Mouse (Mus musculus) liver, embryonic 14.5 days (tissue): ENCODE results near the gene Zfp740. TPM values are rescaled to one million over a fixed set of nuclear protein-coding genes. Genes with fewer than 3 reads are reported as not detected.

Experiments used
- ATAC-seq: fragments of 200-750 bp; cut with Nextera tagmentation; 2 replicates; pipeline ENCODE4 v1.8.0; 2017; ENCODE audit warnings: moderate number of reproducible peaks, mild to moderate bottlenecking, moderate library complexity; ENCODE audit not compliant: insufficient read depth
- DNase-seq, 3 experiments: peaks; one replicate each; pipeline ENCODE4 v3.0.0-alpha.2; 2012 to 2013; ENCODE audit warnings: low read depth in 3 of 3, low spot score in 3 of 3
- H3K27ac ChIP-seq: fragments of 300-500 bp; sonication (generic); 2 replicates; pipeline ENCODE4 v1.5.1; 2014; ENCODE audit warnings: moderate library complexity, mild to moderate bottlenecking, control low read depth, inconsistent platforms
- H3K27me3 ChIP-seq: fragments of 300-500 bp; sonication (generic); 2 replicates; pipeline ENCODE4 v1.6.1; 2014; ENCODE audit warnings: mild to moderate bottlenecking, low read length, moderate library complexity; ENCODE audit not compliant: control insufficient read depth, insufficient read depth
- H3K36me3 ChIP-seq: fragments of 300-500 bp; sonication (generic); replicated peaks from 2 replicates; pipeline ENCODE4 v1.6.1; 2014; ENCODE audit warnings: low read depth; ENCODE audit not compliant: control insufficient read depth, insufficient read depth
- H3K4me1 ChIP-seq, 2 experiments: fragments of 200-500 bp in 1 of 2; fragments of 300-500 bp in 1 of 2; sonication (generic) in 1 of 2; replicated peaks; 2 replicates each; pipeline ENCODE4 v1.6.1; 2012 to 2014; ENCODE audit warnings: antibody characterized with exemption in 1 of 2, inconsistent platforms in 1 of 2, low read length in 1 of 2; ENCODE audit not compliant: control insufficient read depth in 2 of 2, insufficient read depth in 2 of 2
- H3K4me2 ChIP-seq: fragments of 300-500 bp; sonication (generic); 2 replicates; pipeline ENCODE4 v1.6.1; 2014; ENCODE audit warnings: low read depth, mild to moderate bottlenecking, control low read depth, moderate library complexity
- H3K4me3 ChIP-seq, 2 experiments: fragments of 200-500 bp in 1 of 2; fragments of 300-500 bp in 1 of 2; sonication (generic) in 1 of 2; 2 replicates each; pipeline ENCODE4 v1.5.1; 2012 to 2014; ENCODE audit warnings: low read depth in 2 of 2, low read length in 2 of 2, mild to moderate bottlenecking in 2 of 2, control low read depth in 1 of 2, inconsistent platforms in 1 of 2, moderate library complexity in 1 of 2; ENCODE audit not compliant: insufficient read depth in 1 of 2
- H3K9ac ChIP-seq: fragments of 300-500 bp; sonication (generic); replicated peaks from 2 replicates; pipeline ENCODE4 v1.6.1; 2014; ENCODE audit warnings: mild to moderate bottlenecking, control low read depth, moderate library complexity
- H3K9me3 ChIP-seq: fragments of 300-500 bp; sonication (generic); 2 replicates; pipeline ENCODE4 v1.6.1; 2016; ENCODE audit warnings: low read length, mixed read lengths; ENCODE audit not compliant: control insufficient read depth
- CTCF ChIP-seq: IDR thresholded peaks from 2 replicates; pipeline ENCODE4 v1.5.1; 2016; ENCODE audit warnings: antibody characterized with exemption, low read depth, control low read depth
- EP300 ChIP-seq: IDR thresholded peaks from 2 replicates; pipeline ENCODE4 v1.6.1; 2016; ENCODE audit warnings: antibody characterized with exemption, low read depth
- WGBS: fragments of 180-500 bp; shearing (Covaris S2); extraction: QIAGEN DNeasy Blood & Tissue Kit; methylation state at CpG from one replicate; pipeline ENCODE4 v1.1.7; 2014; ENCODE audit not compliant: insufficient replicate concordance; 5-methylcytosine and 5-hydroxymethylcytosine counted together
- polyA plus RNA-seq, 2 experiments: library from polyadenylated mRNA; depleted of rRNA in 1 of 2; stranded (reverse) in 1 of 2; unstranded in 1 of 2; fragments of >200 nt; fragmentation: Nextera tagmentation in 1 of 2; extraction: Ambion mirVana in 1 of 2; gene quantifications; 2 replicates each; pipeline versions ENCODE4 v1.2.1 to v1.2.3; 2012 to 2014

The Zfp740 gene
- polyA plus RNA-seq, 2 experiments = 12.0 to 14.9 TPM

DNA sequence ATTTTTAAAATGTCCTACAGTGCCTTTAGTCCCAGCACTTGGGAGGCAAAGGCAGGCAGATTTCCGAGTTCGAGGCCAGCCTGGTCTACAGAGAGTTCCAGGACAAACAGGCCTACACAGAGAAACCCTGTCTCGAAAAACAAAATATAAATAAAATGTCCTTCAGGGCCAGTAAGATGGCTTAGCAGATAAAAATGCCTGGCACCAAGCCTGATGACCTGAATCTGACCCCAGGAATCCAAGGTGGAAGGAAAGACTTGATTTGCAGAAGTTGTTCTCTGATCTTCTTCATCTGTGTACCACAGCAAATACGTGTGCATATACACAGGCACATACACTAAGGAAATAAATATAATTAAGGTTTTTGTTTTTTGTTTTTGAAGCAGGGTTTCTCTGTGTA lies 7.7 kb upstream of the Zfp740 start:
- DNase-seq (no peak), ATAC-seq (no peak)
- H3K9me3 ChIP-seq = no peaks in the 10 kb centered on the region
- H3K4me2 ChIP-seq = no peak overlapping the region
- no peaks in the 10 kb centered on the region for H3K36me3 ChIP-seq
- no peak overlapping the region for H3K9ac ChIP-seq
- TF ChIP-seq CTCF (no peak), EP300 (no peak)
- peaks cover 0 to 20% of the 10 kb centered on the region in 2 experiments; a peak in 2 of 4 replicates for H3K4me1 ChIP-seq
- WGBS = 60% methylated on average over 4 of the region's 4 CpGs
- no peak overlapping the region for H3K27ac ChIP-seq
- no peak overlapping the region for H3K4me3 ChIP-seq
- no peaks in the 10 kb centered on the region for H3K27me3 ChIP-seq

DNA sequence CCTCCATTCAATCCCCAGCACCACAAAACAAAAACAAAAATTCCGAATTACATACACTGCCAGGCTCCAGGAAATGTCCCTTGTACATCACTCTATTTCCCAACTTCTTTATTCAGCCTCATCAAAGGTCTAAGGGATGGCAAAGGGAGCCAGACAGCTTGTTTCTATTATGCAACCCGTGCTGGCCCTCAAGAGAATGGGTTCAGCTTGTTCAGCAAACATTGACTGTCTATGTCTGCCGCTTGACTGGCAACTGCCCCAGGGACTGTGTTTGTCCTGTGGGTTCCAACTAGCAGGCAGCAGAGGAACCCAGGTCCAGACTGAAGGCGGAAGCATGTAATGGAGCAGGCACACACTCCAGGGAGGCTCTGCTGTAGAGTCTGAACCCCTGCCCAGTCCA lies 4.2 kb upstream of the Zfp740 start:
- H3K4me2 ChIP-seq = no peak overlapping the region
- H3K9ac ChIP-seq = no peak overlapping the region
- 56% methylated on average over 4 of the region's 4 CpGs for WGBS
- no peaks in the 10 kb centered on the region for H3K9me3 ChIP-seq
- no peak for ATAC-seq
- no peaks in the 10 kb centered on the region for H3K36me3 ChIP-seq
- TF ChIP-seq CTCF (no peak), EP300 (no peak)
- peaks cover 3 to 15% of the 10 kb centered on the region in 2 experiments for H3K4me1 ChIP-seq
- H3K4me3 ChIP-seq = no peak overlapping the region
- no peak overlapping the region for H3K27ac ChIP-seq
- no peak for DNase-seq
- H3K27me3 ChIP-seq = no peaks in the 10 kb centered on the region

DNA sequence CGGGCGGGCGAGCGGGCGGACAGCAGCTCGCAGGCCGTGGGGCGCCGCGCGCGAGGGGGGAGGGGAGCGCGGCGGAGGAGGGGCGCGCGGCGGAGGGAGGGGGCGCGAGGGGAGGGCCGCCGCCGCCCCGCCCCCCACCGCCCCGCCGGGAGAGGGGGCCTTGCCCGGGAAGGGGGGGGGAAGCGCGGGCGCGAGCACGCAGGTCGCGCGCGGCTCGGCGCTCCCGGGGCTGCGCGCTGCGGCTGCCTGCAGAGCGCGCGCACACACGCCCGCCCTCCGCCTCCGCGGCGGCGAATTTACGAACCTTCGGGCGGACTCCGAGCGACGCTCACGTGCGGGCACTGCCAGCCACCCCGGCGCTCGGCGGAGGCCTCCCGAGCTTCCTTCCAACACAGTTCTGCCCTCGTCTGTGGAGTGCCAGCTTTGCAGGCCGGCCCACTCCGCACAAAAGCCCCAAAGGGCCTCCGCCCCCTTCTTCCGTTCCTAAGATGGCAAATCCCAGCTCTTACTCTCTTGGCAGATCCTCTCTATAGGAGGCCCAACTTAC lies 859 bp downstream of the Zfp740 start:
- H3K4me3 ChIP-seq = peak overlapping the region; percentile 90 to 97
- DNase-seq (peak; percentile 39 to 51 (median 47)), ATAC-seq (peak; percentile 63)
- no peaks in the 10 kb centered on the region for H3K9me3 ChIP-seq
- H3K36me3 ChIP-seq = peaks cover 20% of the 10 kb centered on the region
- H3K27me3 ChIP-seq = no peaks in the 10 kb centered on the region
- 0% methylated on average over 37 of the region's 72 CpGs for WGBS
- peak overlapping the region; percentile 99 for H3K4me2 ChIP-seq
- H3K9ac ChIP-seq = peak overlapping the region; percentile 93
- H3K4me1 ChIP-seq = peaks cover 8 to 21% of the 10 kb centered on the region in 2 experiments
- peak overlapping the region; percentile 72 for H3K27ac ChIP-seq
- no peak for TF ChIP-seq CTCF

DNA sequence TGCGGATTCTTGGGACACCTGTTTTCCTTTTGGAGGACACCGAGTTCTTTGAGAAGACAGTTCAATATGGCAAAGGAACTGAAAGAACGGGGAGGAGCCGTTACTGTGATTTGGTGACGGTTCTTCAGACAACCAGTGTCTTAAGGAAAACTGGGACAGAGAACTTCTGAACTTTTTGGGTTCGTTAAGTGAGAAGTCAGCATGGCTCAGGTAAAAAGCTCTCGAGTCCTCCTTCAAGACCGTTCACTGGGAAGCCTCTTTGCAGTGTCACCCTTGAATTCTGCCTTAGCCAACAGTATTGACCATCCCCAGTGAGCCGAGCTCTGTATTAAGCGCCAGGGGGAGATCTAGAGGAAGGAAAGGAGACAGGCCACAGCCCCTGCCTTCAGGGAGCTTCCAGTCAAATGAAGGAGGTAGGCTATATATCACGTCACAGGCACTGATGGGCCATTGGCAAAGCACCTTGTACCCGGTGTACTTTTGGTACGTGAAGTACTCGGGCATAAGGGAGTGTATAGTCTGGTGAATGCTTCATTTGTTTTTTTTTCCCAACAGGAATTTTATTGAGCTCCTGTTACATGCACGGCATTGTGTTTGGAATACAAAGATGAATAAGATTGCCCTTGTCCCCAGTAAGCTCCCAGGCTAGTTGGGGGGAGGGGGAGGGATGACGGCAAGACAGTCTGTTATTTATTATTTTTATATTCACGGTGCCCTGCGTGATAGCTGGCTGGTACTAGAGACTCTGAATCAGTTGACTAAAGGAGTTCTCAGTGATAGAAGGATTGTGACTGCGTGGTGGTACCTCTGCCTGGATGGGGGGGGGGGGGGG lies 1.8 kb downstream of the Zfp740 start, which contains the start of gene Csad:
TSS of gene Csad (minus strand) at position 51 of the 832 bp plus-strand sequence.
- Histone ChIP-seq H3K27ac (peak within 1 kb of the TSS; percentile 72), H3K4me1 (peaks cover 8 to 21% of the 10 kb centered on the region in 2 experiments), H3K9ac (peak within 1 kb of the TSS; percentile 93), H3K36me3 (peaks cover 26% of the 10 kb centered on the region), H3K4me3 (peak within 1 kb of the TSS; percentile 90 to 97), H3K27me3 (no peaks in the 10 kb centered on the region), H3K9me3 (no peaks in the 10 kb centered on the region), H3K4me2 (peak within 1 kb of the TSS; percentile 99)
- TF ChIP-seq EP300 (no peak), CTCF (no peak)
- DNase-seq = no peak
- ATAC-seq = no peak
- WGBS = 72% methylated on average over 19 of the region's 19 CpGs

DNA sequence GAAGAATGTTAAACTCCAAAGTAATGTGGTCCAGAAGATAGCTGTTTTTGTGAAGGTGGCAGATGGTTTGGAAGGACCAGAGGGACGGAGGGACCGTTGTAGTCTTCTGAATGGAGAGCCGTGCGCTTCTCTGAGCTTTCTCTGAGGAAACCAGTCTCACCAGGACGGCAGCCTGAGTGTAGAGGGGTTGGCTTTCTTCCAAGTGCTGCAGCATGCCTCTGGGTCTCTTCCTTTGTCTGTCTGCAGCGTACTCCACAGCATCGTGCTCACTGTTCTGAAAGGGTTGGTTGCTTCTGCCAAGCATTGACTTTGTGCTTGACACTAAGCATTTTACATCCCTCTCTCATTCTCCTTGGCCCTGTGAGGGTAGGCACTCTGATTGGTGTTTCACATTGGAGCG lies 2.7 kb downstream of the Zfp740 start:
- peaks cover 8 to 21% of the 10 kb centered on the region in 2 experiments for H3K4me1 ChIP-seq
- peaks cover 29% of the 10 kb centered on the region for H3K36me3 ChIP-seq
- WGBS = 75% methylated on average over 8 of the region's 8 CpGs
- H3K9me3 ChIP-seq = no peaks in the 10 kb centered on the region
- DNase-seq (no peak), ATAC-seq (no peak)
- H3K4me3 ChIP-seq = no peak overlapping the region
- no peaks in the 10 kb centered on the region for H3K27me3 ChIP-seq
- TF ChIP-seq EP300 (no peak), CTCF (no peak)
- H3K9ac ChIP-seq = no peak overlapping the region; the same call in 1 of the 2 replicates
- peak overlapping the region; percentile 20; the same call in 1 of the 2 replicates for H3K4me2 ChIP-seq
- no peak overlapping the region for H3K27ac ChIP-seq
